In the genomic region with DNA sequence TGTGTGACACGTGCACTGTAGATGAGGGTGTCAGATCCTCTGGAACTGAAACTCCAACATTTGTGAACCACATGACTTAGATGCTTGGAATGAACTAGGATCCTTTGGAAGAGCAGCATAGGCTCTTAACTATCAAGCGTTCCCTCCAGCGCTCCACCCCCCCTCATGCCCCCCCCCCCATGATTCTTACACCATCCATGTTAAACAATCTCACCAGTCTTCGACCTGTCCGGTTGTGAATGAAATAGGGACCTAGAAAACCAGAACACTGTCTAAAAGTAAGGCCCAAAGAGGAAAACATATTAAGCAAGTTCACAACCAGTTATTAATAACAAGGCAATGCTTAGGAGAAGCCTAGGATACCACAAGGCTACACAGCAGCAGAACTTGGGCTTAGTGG, we compare ENCODE assay signal across 11 mouse cellular contexts. TPM values are rescaled to one million over a fixed set of nuclear protein-coding genes. Genes with fewer than 3 reads are reported as not detected.
DNase-seq lines count a peak whose midpoint lies in the region; ATAC-seq and TF ChIP-seq lines count a peak whose summit lies in the region.
"Had no signal": no experiment of that assay in that cellular context is flagged by ENCODE, and none has a peak within 500 bp of the region (broad histone marks: within the 10 kb centered on the region; RNA-seq: fewer than 3 reads in every experiment).

No protein-coding gene starts in this region.

- H3K9me3 ChIP-seq in heart, postnatal 0 days (replicated peaks; ENCODE audit: control insufficient read depth, low read length): no peaks in the 10 kb centered on the region
- no peaks in the 10 kb centered on the region for H3K9me3 ChIP-seq in midbrain, embryonic 10.5 days (replicated peaks)
- no peaks in the 10 kb centered on the region for H3K9me3 ChIP-seq in midbrain, embryonic 11.5 days (ENCODE audit: control insufficient read depth, low read length)
- no peaks in the 10 kb centered on the region for H3K9me3 ChIP-seq in forebrain, embryonic 16.5 days (ENCODE audit: control insufficient read depth, low read length)
- no peaks in the 10 kb centered on the region for H3K9me3 ChIP-seq in stomach, embryonic 14.5 days (ENCODE audit: control insufficient read depth, low read depth, low read length)

- H3K4me3 ChIP-seq in heart, postnatal 0 days (ENCODE audit: low read depth, low read length): no peak overlapping the region
- no peak overlapping the region for H3K4me3 ChIP-seq in midbrain, embryonic 10.5 days
- no peak overlapping the region for H3K4me3 ChIP-seq in midbrain, embryonic 11.5 days (ENCODE audit: low read depth, low read length)
- H3K4me3 ChIP-seq in forebrain, embryonic 16.5 days (replicated peaks; ENCODE audit: low read length): no peak overlapping the region
- H3K4me3 ChIP-seq in stomach, embryonic 14.5 days (ENCODE audit: low read depth, low read length): no peak overlapping the region

- ATAC-seq in heart, postnatal 0 days (ENCODE audit: insufficient read depth, low read depth): no peak
- no peak for ATAC-seq in midbrain, embryonic 11.5 days (ENCODE audit: low FRiP score)
- ATAC-seq in forebrain, embryonic 16.5 days: no peak
- ATAC-seq in stomach, embryonic 14.5 days (ENCODE audit: insufficient number of reproducible peaks, insufficient read depth, low FRiP score, low read depth): no peak
- ATAC-seq: activated CD4-positive, CD25-positive, alpha-beta regulatory T cell, adult 4 months had no signal

- H3K4me1 ChIP-seq in heart, postnatal 0 days (ENCODE audit: control insufficient read depth, insufficient read depth): peaks cover 13% of the 10 kb centered on the region
- peaks cover 51% of the 10 kb centered on the region for H3K4me1 ChIP-seq in midbrain, embryonic 10.5 days
- H3K4me1 ChIP-seq in midbrain, embryonic 11.5 days (ENCODE audit: control insufficient read depth, insufficient read depth, low read length): peaks cover 12% of the 10 kb centered on the region
- peaks cover 14% of the 10 kb centered on the region for H3K4me1 ChIP-seq in forebrain, embryonic 16.5 days (replicated peaks; ENCODE audit: control insufficient read depth, insufficient read depth, low read length)
- peaks cover 20% of the 10 kb centered on the region for H3K4me1 ChIP-seq in stomach, embryonic 14.5 days (ENCODE audit: control insufficient read depth, insufficient read depth, low read length)

- no peaks in the 10 kb centered on the region for H3K27me3 ChIP-seq in heart, postnatal 0 days (ENCODE audit: control insufficient read depth, insufficient read depth, low read length)
- H3K27me3 ChIP-seq in midbrain, embryonic 10.5 days (ENCODE audit: low read depth, poor library complexity, severe bottlenecking): no peaks in the 10 kb centered on the region; the same call in 1 of the 2 replicates
- no peaks in the 10 kb centered on the region for H3K27me3 ChIP-seq in midbrain, embryonic 11.5 days (ENCODE audit: control insufficient read depth, insufficient read depth, low read length)
- no peaks in the 10 kb centered on the region for H3K27me3 ChIP-seq in forebrain, embryonic 16.5 days (replicated peaks; ENCODE audit: control insufficient read depth, insufficient read depth, low read length)
- H3K27me3 ChIP-seq in stomach, embryonic 14.5 days (ENCODE audit: control insufficient read depth, insufficient read depth, low read length): no peaks in the 10 kb centered on the region

- H3K4me2 ChIP-seq in heart, postnatal 0 days (ENCODE audit: low read depth, low read length): no peak overlapping the region
- H3K4me2 ChIP-seq in midbrain, embryonic 11.5 days: no peak overlapping the region
- H3K4me2 ChIP-seq in forebrain, embryonic 16.5 days (ENCODE audit: low read length): no peak overlapping the region
- no peak overlapping the region for H3K4me2 ChIP-seq in stomach, embryonic 14.5 days (replicated peaks; ENCODE audit: low read depth, low read length)

- no peak overlapping the region for H3K9ac ChIP-seq in heart, postnatal 0 days (replicated peaks; ENCODE audit: low read depth, low read length)
- no peak overlapping the region for H3K9ac ChIP-seq in midbrain, embryonic 11.5 days (ENCODE audit: low read length)
- no peak overlapping the region for H3K9ac ChIP-seq in forebrain, embryonic 16.5 days (replicated peaks; ENCODE audit: low read depth, low read length)
- H3K9ac ChIP-seq in stomach, embryonic 14.5 days (replicated peaks; ENCODE audit: low read depth, low read length): no peak overlapping the region

- 73% methylated on average over 5 of the region's 5 CpGs for WGBS in heart, postnatal 0 days
- 93% methylated on average over 5 of the region's 5 CpGs for WGBS in midbrain, embryonic 10.5 days
- 88% methylated on average over 5 of the region's 5 CpGs for WGBS in midbrain, embryonic 11.5 days
- 88% methylated on average over 5 of the region's 5 CpGs for WGBS in forebrain, embryonic 16.5 days
- 90% methylated on average over 5 of the region's 5 CpGs for WGBS in stomach, embryonic 14.5 days

- no peak for TF ChIP-seq CTCF in heart, postnatal 0 days (IDR thresholded peaks at IDR 0.05; ENCODE audit: low read depth)

- peak overlapping the region; percentile 85 for H3K27ac ChIP-seq in heart, postnatal 0 days (ENCODE audit: low read depth)
- peak overlapping the region; percentile 84 for H3K27ac ChIP-seq in midbrain, embryonic 10.5 days (replicated peaks)
- no peak overlapping the region for H3K27ac ChIP-seq in midbrain, embryonic 11.5 days (ENCODE audit: low read depth, low read length)
- H3K27ac ChIP-seq in forebrain, embryonic 16.5 days (ENCODE audit: low read length): peak overlapping the region; percentile 78; the same call in 1 of the 2 replicates
- H3K27ac ChIP-seq in stomach, embryonic 14.5 days (ENCODE audit: low read length): peak overlapping the region; percentile 80; the same call in 1 of the 2 replicates
- H3K27ac ChIP-seq: macrophage had no signal

- H3K36me3 ChIP-seq in heart, postnatal 0 days (replicated peaks; ENCODE audit: control insufficient read depth, insufficient read depth, low read length): no peaks in the 10 kb centered on the region
- no peaks in the 10 kb centered on the region for H3K36me3 ChIP-seq in midbrain, embryonic 10.5 days
- no peaks in the 10 kb centered on the region for H3K36me3 ChIP-seq in midbrain, embryonic 11.5 days (ENCODE audit: control insufficient read depth, insufficient read depth, low read length)
- H3K36me3 ChIP-seq in forebrain, embryonic 16.5 days (ENCODE audit: control insufficient read depth, insufficient read depth): no peaks in the 10 kb centered on the region
- H3K36me3 ChIP-seq in stomach, embryonic 14.5 days (ENCODE audit: control insufficient read depth, insufficient read depth, low read length): no peaks in the 10 kb centered on the region

- no peak for DNase-seq in heart, postnatal 0 days (ENCODE audit: low spot score)
- no peak for DNase-seq in heart, adult 8-10 months (ENCODE audit: low spot score)
- DNase-seq in midbrain, embryonic 10.5 days (ENCODE audit: low spot score): no peak
- DNase-seq in midbrain, embryonic 11.5 days (ENCODE audit: low spot score, missing footprints): no peak
- no peak for DNase-seq in right cerebral cortex, postnatal 36 days (ENCODE audit: low spot score in 2 of 2)
- DNase-seq in lung, postnatal 4 days: no peak
- DNase-seq: thymus, postnatal 4 days had no signal

- TF ChIP-seq EP300 in heart, postnatal 0 days (IDR thresholded peaks at IDR 0.05; ENCODE audit: low read depth): no peak

RNA-seq across cellular contexts. Expression of gene Csf1, which starts 32.5 kb away (rescaled TPM):
- total RNA-seq in heart, postnatal 0 days (2014; rRNA removed; ENCODE audit: low replicate concordance): 18.2 and 23.6 TPM in 2 replicates
- 7.7 and 8.1 TPM in 2 replicates for polyA plus RNA-seq in heart, postnatal 0 days (2015; fragmentation: Nextera tagmentation; extraction: Ambion mirVana)
- total RNA-seq in heart, adult 8-10 months (2022): 10 to 100 TPM; 43.5 to 56.6 (median 51.5) TPM
- 6.5 and 7.7 TPM in 2 replicates for polyA plus RNA-seq in midbrain, embryonic 10.5 days (2016; fragmentation: Nextera tagmentation; extraction: Ambion mirVana)
- 4.6 and 5.7 TPM in 2 replicates for polyA plus RNA-seq in midbrain, embryonic 11.5 days (2014; fragmentation: Nextera tagmentation; extraction: Ambion mirVana)
- polyA plus RNA-seq in forebrain, embryonic 16.5 days (2015; fragmentation: Nextera tagmentation; extraction: Ambion mirVana): 7.3 and 8.1 TPM in 2 replicates
- 11.0 and 14.0 TPM in 2 replicates for polyA plus RNA-seq in stomach, embryonic 14.5 days (2014; fragmentation: Nextera tagmentation; extraction: Ambion mirVana)
